Comparison of ENCODE assay signal across 22 mouse cellular contexts in the genomic region with DNA sequence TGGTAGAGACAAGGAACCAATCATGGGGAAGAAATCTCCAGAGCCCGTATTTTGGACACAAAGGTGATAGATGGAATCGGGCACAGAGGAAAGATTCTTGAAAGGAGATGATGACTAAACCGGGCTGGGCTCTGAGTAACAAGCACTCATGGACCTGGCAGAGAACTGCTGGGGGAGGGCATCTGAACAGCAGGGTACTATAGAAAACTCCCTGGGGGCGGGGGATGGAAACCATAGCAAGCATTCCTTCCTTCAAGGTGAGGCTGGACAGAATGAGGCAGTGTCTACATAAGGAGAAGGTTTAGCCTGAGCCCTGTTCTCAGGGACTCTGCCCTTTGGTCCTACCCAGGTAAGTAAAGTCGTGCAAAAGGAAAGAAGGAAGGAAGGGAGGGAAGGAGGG. TPM values are rescaled to one million over a fixed set of nuclear protein-coding genes. Genes with fewer than 3 reads are reported as not detected.
DNase-seq lines count a peak whose midpoint lies in the region; ATAC-seq and TF ChIP-seq lines count a peak whose summit lies in the region.
"Had no signal": no experiment of that assay in that cellular context is flagged by ENCODE, and none has a peak within 500 bp of the region (broad histone marks: within the 10 kb centered on the region; RNA-seq: fewer than 3 reads in every experiment).

No protein-coding gene starts in this region.

- peak; percentile 11 for DNase-seq in embryonic facial prominence, embryonic 14.5 days (ENCODE audit: low spot score)
- DNase-seq in embryonic facial prominence, embryonic 10.5 days (ENCODE audit: low spot score) = no peak
- peak; percentile 83 for DNase-seq in lung, postnatal 0 days (ENCODE audit: low spot score)
- DNase-seq in lung, adult 2 months = no peak
- DNase-seq in left cerebral cortex, postnatal 25 days (ENCODE audit: low spot score in 2 of 2) = peak; percentile 17 to 81
- DNase-seq in right cerebral cortex, postnatal 36 days (ENCODE audit: low spot score in 2 of 2) = peak; percentile 30 to 38
- DNase-seq in forebrain, postnatal 0 days = no peak
- DNase-seq: adrenal gland, postnatal 36 days; cerebellum, adult 9-10 months; heart, postnatal 4 days; kidney, adult 8-10 months; kidney, postnatal 4 days; liver, embryonic 13.5 days; thymus, postnatal 36 days had no signal

- WGBS in embryonic facial prominence, embryonic 14.5 days = 70% methylated on average over 5 of the region's 5 CpGs
- WGBS in embryonic facial prominence, embryonic 10.5 days = 80% methylated on average over 5 of the region's 5 CpGs
- 52% methylated on average over 4 of the region's 5 CpGs for WGBS in lung, postnatal 0 days
- 60% methylated on average over 5 of the region's 5 CpGs for WGBS in lung, adult 2 months
- WGBS in kidney, embryonic 16.5 days = 71% methylated on average over 5 of the region's 5 CpGs
- 64% methylated on average over 5 of the region's 5 CpGs for WGBS in forebrain, postnatal 0 days

- TF ChIP-seq POLR2A in lung, adult 2 months (IDR thresholded peaks at IDR 0.05; ENCODE audit: borderline replicate concordance, extremely low read depth, low read depth, low read length) = no peak

- no peak overlapping the region for H3K4me3 ChIP-seq in embryonic facial prominence, embryonic 14.5 days (ENCODE audit: low read depth, low read length)
- no peak overlapping the region for H3K4me3 ChIP-seq in embryonic facial prominence, embryonic 10.5 days
- no peak overlapping the region for H3K4me3 ChIP-seq in lung, postnatal 0 days (ENCODE audit: low read depth, low read length)
- H3K4me3 ChIP-seq in lung, adult 2 months (replicated peaks; ENCODE audit: extremely low read depth, low read depth, low read length) = no peak overlapping the region
- H3K4me3 ChIP-seq in kidney, embryonic 16.5 days (ENCODE audit: low read length) = no peak overlapping the region
- no peak overlapping the region for H3K4me3 ChIP-seq in forebrain, postnatal 0 days (ENCODE audit: low read depth, low read length)
- H3K4me3 ChIP-seq: embryonic facial prominence, embryonic 15.5 days; forebrain, embryonic 10.5 days; limb, embryonic 12.5 days; liver, embryonic 13.5 days; midbrain, embryonic 12.5 days; neural tube, embryonic 13.5 days had no signal

- intact Hi-C loops in left cerebral cortex, postnatal 25 days (cut with DNase I) = no loop called here

- no peaks in the 10 kb centered on the region for H3K27me3 ChIP-seq in embryonic facial prominence, embryonic 14.5 days (replicated peaks; ENCODE audit: control insufficient read depth, insufficient read depth, low read length)
- H3K27me3 ChIP-seq in embryonic facial prominence, embryonic 10.5 days (replicated peaks; ENCODE audit: low read depth, poor library complexity, severe bottlenecking) = no peaks in the 10 kb centered on the region
- no peaks in the 10 kb centered on the region for H3K27me3 ChIP-seq in lung, postnatal 0 days (replicated peaks; ENCODE audit: insufficient read depth, low read length)
- H3K27me3 ChIP-seq in kidney, embryonic 16.5 days (ENCODE audit: insufficient read depth, low read length) = no peaks in the 10 kb centered on the region
- no peaks in the 10 kb centered on the region for H3K27me3 ChIP-seq in forebrain, postnatal 0 days (ENCODE audit: insufficient read depth, low read length)
- H3K27me3 ChIP-seq: embryonic facial prominence, embryonic 15.5 days; limb, embryonic 12.5 days; liver, embryonic 13.5 days; midbrain, embryonic 12.5 days; neural tube, embryonic 13.5 days had no signal

- H3K9me3 ChIP-seq in embryonic facial prominence, embryonic 14.5 days (ENCODE audit: control insufficient read depth, low read length) = no peaks in the 10 kb centered on the region
- no peaks in the 10 kb centered on the region for H3K9me3 ChIP-seq in embryonic facial prominence, embryonic 10.5 days
- no peaks in the 10 kb centered on the region for H3K9me3 ChIP-seq in lung, postnatal 0 days (ENCODE audit: low read length)
- no peaks in the 10 kb centered on the region for H3K9me3 ChIP-seq in kidney, embryonic 16.5 days (ENCODE audit: low read length)
- H3K9me3 ChIP-seq in forebrain, postnatal 0 days (ENCODE audit: low read length) = no peaks in the 10 kb centered on the region
- H3K9me3 ChIP-seq: embryonic facial prominence, embryonic 15.5 days; forebrain, embryonic 10.5 days; limb, embryonic 12.5 days; liver, embryonic 13.5 days; midbrain, embryonic 12.5 days; neural tube, embryonic 13.5 days had no signal

- no peak for TF ChIP-seq CTCF in lung, postnatal 0 days (IDR thresholded peaks at IDR 0.05)
- TF ChIP-seq CTCF in lung, adult 2 months (IDR thresholded peaks at IDR 0.05; ENCODE audit: insufficient read depth, low read length) = no peak
- TF ChIP-seq CTCF in forebrain, postnatal 0 days (IDR thresholded peaks at IDR 0.05; ENCODE audit: low read depth) = no peak

- 0 out of 2 replicates have a peak, but pooled peaks cover 4% of the 10 kb centered on the region for H3K4me1 ChIP-seq in embryonic facial prominence, embryonic 14.5 days (ENCODE audit: control insufficient read depth, insufficient read depth, low read length)
- H3K4me1 ChIP-seq in embryonic facial prominence, embryonic 10.5 days = peaks cover 44% of the 10 kb centered on the region
- H3K4me1 ChIP-seq in lung, postnatal 0 days (ENCODE audit: insufficient read depth, low read depth, low read length) = no peaks in the 10 kb centered on the region; the same call in 1 of the 2 replicates
- no peaks in the 10 kb centered on the region for H3K4me1 ChIP-seq in lung, adult 2 months (ENCODE audit: control insufficient read depth, insufficient read depth, low read length)
- H3K4me1 ChIP-seq in kidney, embryonic 16.5 days (ENCODE audit: insufficient read depth, low read length) = peaks cover 17% of the 10 kb centered on the region; the same call in 1 of the 2 replicates
- no peaks in the 10 kb centered on the region for H3K4me1 ChIP-seq in forebrain, postnatal 0 days (ENCODE audit: insufficient read depth)
- H3K4me1 ChIP-seq: midbrain, embryonic 12.5 days; neural tube, embryonic 13.5 days had no signal

- no peak overlapping the region for H3K27ac ChIP-seq in embryonic facial prominence, embryonic 14.5 days (replicated peaks; ENCODE audit: low read depth, low read length)
- H3K27ac ChIP-seq in embryonic facial prominence, embryonic 10.5 days (replicated peaks) = no peak overlapping the region
- H3K27ac ChIP-seq in lung, postnatal 0 days (ENCODE audit: low read length) = no peak overlapping the region
- no peak overlapping the region for H3K27ac ChIP-seq in kidney, embryonic 16.5 days (ENCODE audit: low read length)
- H3K27ac ChIP-seq in forebrain, postnatal 0 days (ENCODE audit: low read depth, low read length) = no peak overlapping the region
- H3K27ac ChIP-seq: embryonic facial prominence, embryonic 15.5 days; forebrain, embryonic 10.5 days; hindbrain, postnatal 0 days; limb, embryonic 12.5 days; liver, embryonic 13.5 days; midbrain, embryonic 12.5 days; neural tube, embryonic 13.5 days had no signal

- H3K36me3 ChIP-seq in embryonic facial prominence, embryonic 14.5 days (ENCODE audit: control insufficient read depth, insufficient read depth, low read length) = no peaks in the 10 kb centered on the region
- no peaks in the 10 kb centered on the region for H3K36me3 ChIP-seq in embryonic facial prominence, embryonic 10.5 days (replicated peaks)
- H3K36me3 ChIP-seq in lung, postnatal 0 days (ENCODE audit: insufficient read depth, low read length) = no peaks in the 10 kb centered on the region
- H3K36me3 ChIP-seq in kidney, embryonic 16.5 days (ENCODE audit: insufficient read depth, low read length) = no peaks in the 10 kb centered on the region
- H3K36me3 ChIP-seq in forebrain, postnatal 0 days (ENCODE audit: insufficient read depth) = no peaks in the 10 kb centered on the region
- H3K36me3 ChIP-seq: embryonic facial prominence, embryonic 15.5 days; forebrain, embryonic 10.5 days; limb, embryonic 12.5 days; liver, embryonic 13.5 days; midbrain, embryonic 12.5 days; neural tube, embryonic 13.5 days had no signal

- ATAC-seq in embryonic facial prominence, embryonic 14.5 days (ENCODE audit: low read depth) = no peak
- peak; percentile 88 for ATAC-seq in lung, postnatal 0 days
- ATAC-seq in kidney, embryonic 16.5 days (ENCODE audit: low FRiP score, low TSS enrichment) = no peak
- no peak for ATAC-seq in forebrain, postnatal 0 days
- ATAC-seq: hindbrain, postnatal 0 days had no signal

- no peak overlapping the region for H3K4me2 ChIP-seq in embryonic facial prominence, embryonic 14.5 days (ENCODE audit: low read depth, low read length)
- H3K4me2 ChIP-seq in lung, postnatal 0 days (replicated peaks; ENCODE audit: low read depth, low read length) = no peak overlapping the region
- no peak overlapping the region for H3K4me2 ChIP-seq in kidney, embryonic 16.5 days (replicated peaks; ENCODE audit: low read depth, low read length)
- H3K4me2 ChIP-seq in forebrain, postnatal 0 days (ENCODE audit: low read depth) = no peak overlapping the region
- H3K4me2 ChIP-seq: embryonic facial prominence, embryonic 15.5 days; limb, embryonic 12.5 days; liver, embryonic 13.5 days; midbrain, embryonic 12.5 days; neural tube, embryonic 13.5 days had no signal

- peak; percentile 54 for TF ChIP-seq EP300 in lung, postnatal 0 days (IDR thresholded peaks at IDR 0.05)

- H3K9ac ChIP-seq in embryonic facial prominence, embryonic 14.5 days (ENCODE audit: low read depth, low read length) = no peak overlapping the region
- H3K9ac ChIP-seq in lung, postnatal 0 days (replicated peaks; ENCODE audit: low read depth) = no peak overlapping the region
- no peak overlapping the region for H3K9ac ChIP-seq in kidney, embryonic 16.5 days (replicated peaks; ENCODE audit: low read length)
- no peak overlapping the region for H3K9ac ChIP-seq in forebrain, postnatal 0 days
- H3K9ac ChIP-seq: embryonic facial prominence, embryonic 15.5 days; limb, embryonic 12.5 days; liver, embryonic 13.5 days; midbrain, embryonic 12.5 days; neural tube, embryonic 13.5 days had no signal

RNA-seq across cellular contexts. Expression of gene Artn, which starts 45.2 kb away (rescaled TPM):
- polyA plus RNA-seq in embryonic facial prominence, embryonic 14.5 days (2014; fragmentation: Nextera tagmentation; extraction: Ambion mirVana) = 2.1 and 2.8 TPM in 2 replicates
- polyA plus RNA-seq in embryonic facial prominence, embryonic 10.5 days (2016; fragmentation: Nextera tagmentation; extraction: Ambion mirVana) = 3.1 and 6.7 TPM in 2 replicates
- polyA plus RNA-seq in lung, postnatal 0 days (2015; fragmentation: Nextera tagmentation; extraction: Ambion mirVana) = 3.2 and 3.5 TPM in 2 replicates
- polyA plus RNA-seq in lung, adult 2 months (2012; rRNA removed) = 2.7 and 3.8 TPM in 2 replicates
- 1 to 10 TPM; 2.3 to 2.6 TPM for total RNA-seq in left cerebral cortex, postnatal 25 days (2021)
- 3.0 and 3.5 TPM in 2 replicates for polyA plus RNA-seq in kidney, embryonic 16.5 days (2015; fragmentation: Nextera tagmentation; extraction: Ambion mirVana)
- 0.62 and 1.0 TPM in 2 replicates for total RNA-seq in forebrain, postnatal 0 days (2014; rRNA removed)
- polyA plus RNA-seq in forebrain, postnatal 0 days (2015; fragmentation: Nextera tagmentation; extraction: Ambion mirVana) = 0.42 and 0.54 TPM in 2 replicates
- total RNA-seq: granulocyte monocyte progenitor cell, adult 5-6 weeks had no signal

RNA-seq across cellular contexts. Expression of gene Ipo13, which starts 59.9 kb away (rescaled TPM):
- polyA plus RNA-seq in embryonic facial prominence, embryonic 14.5 days (2014; fragmentation: Nextera tagmentation; extraction: Ambion mirVana) = 38.2 and 40.6 TPM in 2 replicates
- 62.8 and 72.3 TPM in 2 replicates for polyA plus RNA-seq in embryonic facial prominence, embryonic 10.5 days (2016; fragmentation: Nextera tagmentation; extraction: Ambion mirVana)
- 32.1 and 35.6 TPM in 2 replicates for polyA plus RNA-seq in lung, postnatal 0 days (2015; fragmentation: Nextera tagmentation; extraction: Ambion mirVana)
- 82.2 and 93.8 TPM in 2 replicates for polyA plus RNA-seq in lung, adult 2 months (2012; rRNA removed)
- 100 to 1,000 TPM; 108 to 116 TPM for total RNA-seq in left cerebral cortex, postnatal 25 days (2021)
- 52.9 and 53.1 TPM in 2 replicates for polyA plus RNA-seq in kidney, embryonic 16.5 days (2015; fragmentation: Nextera tagmentation; extraction: Ambion mirVana)
- total RNA-seq in forebrain, postnatal 0 days (2014; rRNA removed) = 37.9 and 42.9 TPM in 2 replicates
- 58.1 and 61.8 TPM in 2 replicates for polyA plus RNA-seq in forebrain, postnatal 0 days (2015; fragmentation: Nextera tagmentation; extraction: Ambion mirVana)

Comparison
In these comparisons a context has a peak if more than half of its experiments do, and no peak if none do; other contexts are left out.
1. DNase-seq: peak in embryonic facial prominence, embryonic 14.5 days (single experiment), lung, postnatal 0 days (single experiment), left cerebral cortex, postnatal 25 days (2 of 2) and right cerebral cortex, postnatal 36 days (2 of 2); none in embryonic facial prominence, embryonic 10.5 days (single experiment), lung, adult 2 months (single experiment) and forebrain, postnatal 0 days (single experiment).